Mouse (Mus musculus) C2C12 (cell line): ENCODE results near the gene Zfx. TPM values are rescaled to one million over a fixed set of nuclear protein-coding genes. Genes with fewer than 3 reads are reported as not detected.

ENCODE experiments used
- H3K27me3 ChIP-seq: one replicate; pipeline ENCODE4 v1.6.1; 2011; ENCODE audit not compliant: control insufficient read depth, insufficient read depth, insufficient read length
- H3K36me3 ChIP-seq: one replicate; pipeline ENCODE4 v1.6.1; 2011; ENCODE audit not compliant: control insufficient read depth, insufficient read depth
- H3K4me3 ChIP-seq: one replicate; pipeline ENCODE4 v1.5.1; 2011; ENCODE audit warnings: mild to moderate bottlenecking, control low read depth; ENCODE audit not compliant: poor library complexity, insufficient read depth, severe bottlenecking
- H3K79me2 ChIP-seq: one replicate; pipeline ENCODE4 v1.6.1; 2011; ENCODE audit not compliant: control insufficient read depth, insufficient read depth
- H3K79me3 ChIP-seq: one replicate; pipeline ENCODE4 v1.6.1; 2011; ENCODE audit warnings: low read depth, control low read depth
- H3ac ChIP-seq: one replicate; pipeline ENCODE3; 2011; ENCODE audit warnings: low read depth; ENCODE audit not compliant: control insufficient read depth, insufficient read length
- CEBPB ChIP-seq: IDR thresholded peaks from one replicate; pipeline ENCODE4 v1.6.1; 2011; ENCODE audit warnings: low read depth, mild to moderate bottlenecking, control low read depth, moderate library complexity
- CTCF ChIP-seq: IDR thresholded peaks from one replicate; pipeline ENCODE4 v1.5.1; 2011; ENCODE audit not compliant: control insufficient read depth, insufficient read depth, insufficient read length
- FOSL1 ChIP-seq: IDR thresholded peaks from one replicate; pipeline ENCODE4 v1.8.0; 2011; ENCODE audit warnings: mild to moderate bottlenecking, low read length; ENCODE audit not compliant: poor library complexity, insufficient read depth, severe bottlenecking
- MAX ChIP-seq: IDR thresholded peaks from one replicate; pipeline ENCODE4 v1.6.1; 2011; ENCODE audit warnings: mild to moderate bottlenecking, control low read depth
- MYOD1 ChIP-seq: IDR thresholded peaks from one replicate; pipeline ENCODE4 v1.6.1; 2011; ENCODE audit warnings: low read depth; ENCODE audit not compliant: control insufficient read depth, insufficient read length
- MYOG ChIP-seq: IDR thresholded peaks from one replicate; pipeline ENCODE4 v1.6.1; 2011; ENCODE audit not compliant: control insufficient read depth, insufficient read length; ENCODE audit errors: extremely low read depth
- USF1 ChIP-seq: IDR thresholded peaks from one replicate; pipeline ENCODE4 v1.6.1; 2011; ENCODE audit warnings: low read depth, mild to moderate bottlenecking, control low read depth, moderate library complexity
- long read RNA-seq, 2 experiments: library from polyadenylated mRNA; unstranded; transcript quantifications; one replicate each; pipeline ENCODE4 v2.0.0; 2019 to 2020
- polyA plus RNA-seq: library from polyadenylated mRNA; unstranded; fragments of >200 nt; fragmentation: generic; extraction: Trizol; gene quantifications from one replicate; pipeline ENCODE4 v1.2.1, GENCODE M21; 2012; ENCODE audit warnings: missing spikeins

The Zfx gene
- 5.3 TPM for polyA plus RNA-seq
- long read RNA-seq, experiment 1, partial matches to known transcripts = 4 of 7 reads
- long read RNA-seq, experiment 1, other reads (novel, unspliced or antisense) = 3 of 7 reads
- long read RNA-seq, experiment 2, full-length matches to known transcripts = 9 of 32 reads
- long read RNA-seq, experiment 2, partial matches to known transcripts = 18 of 32 reads
- long read RNA-seq, experiment 2, other reads (novel, unspliced or antisense) = 5 of 32 reads

DNA sequence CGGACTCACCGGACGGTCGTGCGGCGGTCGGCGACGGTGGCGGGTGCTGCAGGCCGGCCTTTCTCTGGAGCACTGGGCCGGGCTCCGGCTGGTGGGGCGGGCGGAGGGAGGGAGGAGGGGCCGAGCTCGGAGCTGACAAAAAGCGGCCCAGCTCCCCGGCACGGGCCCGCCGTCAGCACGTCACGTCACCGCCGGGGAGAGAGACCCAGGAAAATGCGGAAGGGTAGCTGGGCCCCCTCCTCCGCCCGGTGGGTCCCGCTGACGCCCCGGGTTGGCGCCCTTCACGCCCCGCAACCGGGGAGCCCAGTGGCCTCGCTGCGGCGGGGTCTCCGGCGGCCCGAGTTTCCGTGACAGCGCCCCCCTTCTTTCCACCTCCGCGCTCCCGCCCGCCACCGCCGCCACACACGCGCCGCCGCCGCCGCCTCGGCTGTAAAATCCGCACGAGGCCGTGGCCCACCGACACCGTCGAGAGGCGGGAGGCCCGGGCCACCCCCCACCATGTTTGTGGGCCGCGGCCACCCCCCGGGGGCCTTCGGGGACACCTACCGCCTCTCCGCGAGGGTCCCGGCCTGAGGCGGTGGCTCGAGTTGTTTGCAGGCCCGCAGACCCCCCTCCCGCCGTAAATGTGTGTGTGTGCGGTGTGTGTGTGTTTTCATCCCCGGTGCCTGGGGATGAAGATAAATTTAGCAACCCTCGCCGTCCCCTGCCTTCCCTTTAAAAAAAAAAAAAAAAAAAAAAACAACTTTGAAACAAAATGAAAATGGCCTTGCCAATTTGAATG is at the start of gene Zfx:
Gene Zfx, minus strand, starts transcription at position 644 of the 781 bp plus-strand sequence.
- Histone ChIP-seq H3K4me3 (peak within 1 kb of the TSS; percentile 52), H3K36me3 (no peaks in the 10 kb centered on the region), H3ac (peak within 1 kb of the TSS; percentile 97), H3K79me2 (peaks cover 39% of the 10 kb centered on the region), H3K79me3 (peaks cover 38% of the 10 kb centered on the region), H3K27me3 (no peaks in the 10 kb centered on the region)
- TF ChIP-seq MYOD1 (no peak), MAX (no peak), USF1 (no peak), FOSL1 (no peak), MYOG (no peak), CEBPB (no peak), CTCF (no peak)

DNA sequence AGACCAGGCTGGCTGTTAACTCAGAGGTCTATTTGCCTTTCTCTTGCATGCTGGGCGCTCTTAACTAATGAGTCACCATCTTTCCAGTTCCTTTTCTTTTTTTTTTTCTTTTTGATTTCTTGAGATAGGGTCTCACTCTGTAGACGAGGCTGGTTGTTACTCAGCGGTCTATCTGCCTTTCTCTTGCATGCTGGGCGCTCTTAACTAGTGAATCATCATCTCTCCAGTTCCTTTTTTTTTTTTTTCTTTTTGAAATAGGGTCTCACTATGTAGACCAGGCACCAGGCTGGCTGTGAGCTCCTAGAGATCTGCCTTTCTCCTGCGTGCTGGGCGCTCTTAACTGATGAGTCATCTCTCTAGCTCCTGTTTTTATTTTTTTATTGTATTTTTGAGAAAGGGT is 45.8 kb upstream of the Zfx start:
- Histone ChIP-seq H3ac (no peak overlapping the region), H3K36me3 (no peaks in the 10 kb centered on the region)

DNA sequence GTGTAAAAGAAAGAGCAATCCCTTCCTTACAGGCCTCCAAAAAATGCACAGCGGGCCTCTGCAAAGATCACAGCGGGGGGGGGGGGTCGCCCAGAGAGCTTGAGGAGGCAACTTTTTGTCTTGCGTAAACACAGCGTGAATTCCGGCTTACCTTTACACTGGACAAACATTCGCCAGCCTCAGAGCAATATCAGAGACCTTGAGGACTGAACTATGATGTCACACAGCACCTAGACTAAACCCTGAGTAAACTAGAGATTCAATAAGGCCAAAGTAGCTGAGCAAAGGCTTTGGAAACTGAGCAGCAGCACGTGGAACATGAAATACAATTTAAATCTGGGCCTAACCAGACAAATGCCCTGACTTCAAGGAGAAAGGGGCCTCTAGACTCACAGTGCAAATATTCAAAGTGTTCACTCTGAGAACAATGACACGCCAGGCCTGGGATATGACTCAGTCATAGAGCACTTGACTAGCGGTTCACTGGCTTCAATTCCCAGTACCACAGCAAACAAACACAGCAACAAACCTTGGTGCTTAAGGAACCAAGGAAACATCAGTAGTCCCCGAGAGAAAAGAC is 28.8 kb upstream of the Zfx start:
- Histone ChIP-seq H3K79me3 (no peaks in the 10 kb centered on the region), H3K27me3 (no peaks in the 10 kb centered on the region), H3K36me3 (no peaks in the 10 kb centered on the region), H3K79me2 (no peaks in the 10 kb centered on the region), H3ac (peak overlapping the region; percentile 23), H3K4me3 (no peak overlapping the region)
- TF ChIP-seq CEBPB (no peak), MAX (peak; percentile 74)

More for the DNA sequence above, 45.8 kb upstream of the Zfx start:
- H3K4me3 ChIP-seq = no peak overlapping the region
- no peaks in the 10 kb centered on the region for H3K27me3 ChIP-seq
- no peaks in the 10 kb centered on the region for H3K79me3 ChIP-seq
- no peak for TF ChIP-seq MYOG
- TF ChIP-seq MYOD1 = no peak
- no peak for TF ChIP-seq FOSL1
- TF ChIP-seq USF1 = no peak
- TF ChIP-seq MAX = no peak
- TF ChIP-seq CEBPB = no peak
- no peak for TF ChIP-seq CTCF
- no peaks in the 10 kb centered on the region for H3K79me2 ChIP-seq

DNA sequence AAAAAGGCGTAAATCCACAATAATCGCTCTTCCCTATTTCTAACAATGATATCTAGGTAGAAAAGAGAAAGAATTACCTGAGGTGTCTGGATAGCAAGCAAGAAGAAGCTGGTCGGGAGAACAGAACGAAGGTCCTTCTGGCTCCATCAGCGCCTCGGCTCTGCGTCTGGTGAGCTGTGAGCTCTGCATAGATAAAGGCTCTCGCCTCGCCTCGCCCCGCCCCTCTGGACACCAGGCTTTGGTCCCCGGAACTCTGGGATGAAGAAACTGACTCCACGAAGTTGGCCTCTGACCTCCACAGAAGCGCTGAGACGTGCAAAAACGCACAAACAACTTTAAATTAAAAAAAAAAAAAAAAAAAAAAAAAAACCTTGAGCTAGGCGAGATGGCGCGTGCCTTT is 27.0 kb upstream of the Zfx start:
- H3K79me2 ChIP-seq = no peaks in the 10 kb centered on the region
- TF ChIP-seq MYOD1 (no peak), USF1 (no peak), CTCF (no peak), MAX (no peak), FOSL1 (no peak), MYOG (no peak), CEBPB (no peak)
- H3K79me3 ChIP-seq = no peaks in the 10 kb centered on the region
- no peak overlapping the region for H3K4me3 ChIP-seq
- H3K36me3 ChIP-seq = no peaks in the 10 kb centered on the region
- no peak overlapping the region for H3ac ChIP-seq
- H3K27me3 ChIP-seq = no peaks in the 10 kb centered on the region

DNA sequence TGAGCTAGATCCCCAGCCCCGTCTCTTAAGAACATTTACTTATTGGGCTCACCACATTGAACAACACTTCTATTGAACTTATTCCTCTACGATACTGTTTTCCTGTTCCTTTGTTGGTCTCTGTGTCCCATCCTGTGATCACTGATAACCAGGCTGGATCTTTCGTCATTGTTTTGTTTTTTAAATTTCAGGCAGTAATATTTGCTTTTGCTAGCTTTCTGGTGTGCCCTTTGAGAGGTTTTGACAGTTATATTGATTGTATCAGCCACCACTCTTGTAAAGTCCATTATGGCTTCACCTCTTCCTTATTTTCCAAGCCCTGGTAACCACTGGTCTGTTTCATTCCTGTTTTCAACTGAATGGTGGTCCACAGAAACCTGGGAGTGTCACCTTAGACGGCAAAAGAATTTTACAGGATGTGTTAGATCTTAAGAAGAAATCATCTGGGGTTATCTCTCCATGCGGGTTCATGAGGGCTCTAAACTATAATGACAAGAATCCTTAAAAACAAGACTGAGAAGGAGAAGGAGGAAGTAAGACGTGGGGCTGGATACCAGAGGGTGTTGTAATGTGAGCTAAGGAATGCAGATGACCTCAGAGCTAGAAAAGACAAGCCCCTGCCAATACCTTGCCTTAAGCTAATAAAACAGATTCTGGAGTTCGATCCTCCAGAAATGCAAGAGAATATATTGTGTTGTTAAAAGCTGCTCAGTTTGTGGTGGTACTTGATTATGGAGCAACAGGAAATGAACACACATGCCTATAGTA is 18.7 kb upstream of the Zfx start:
- Histone ChIP-seq H3ac (no peak overlapping the region), H3K79me3 (no peaks in the 10 kb centered on the region), H3K79me2 (no peaks in the 10 kb centered on the region), H3K36me3 (no peaks in the 10 kb centered on the region), H3K27me3 (no peaks in the 10 kb centered on the region), H3K4me3 (no peak overlapping the region)
- TF ChIP-seq MYOG = no peak
- peak; percentile 3 for TF ChIP-seq CEBPB
- no peak for TF ChIP-seq MYOD1

DNA sequence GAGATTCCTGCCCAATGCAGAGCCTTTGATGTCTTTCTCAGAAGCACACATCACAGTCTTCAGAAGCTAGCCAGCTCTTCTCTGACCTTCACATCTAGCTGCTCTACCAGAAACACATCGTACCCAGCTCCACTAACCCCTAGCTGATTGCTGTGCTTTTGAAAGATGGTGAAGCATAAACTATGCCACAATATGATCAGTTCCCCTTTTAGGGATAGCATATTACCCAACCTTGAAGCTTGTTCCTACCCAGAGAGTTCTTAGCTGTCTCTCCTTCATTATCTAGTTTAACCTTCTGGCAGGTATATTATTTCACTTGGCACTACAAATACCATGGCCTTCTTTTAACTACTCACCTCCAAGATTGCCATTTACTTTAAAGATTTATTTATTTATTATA is 16.6 kb upstream of the Zfx start:
- no peak overlapping the region for H3K4me3 ChIP-seq
- TF ChIP-seq USF1 = no peak
- TF ChIP-seq MAX = no peak
- no peak for TF ChIP-seq CEBPB
- no peak for TF ChIP-seq MYOG
- TF ChIP-seq FOSL1 = no peak
- no peak for TF ChIP-seq CTCF
- no peaks in the 10 kb centered on the region for H3K79me3 ChIP-seq
- no peak overlapping the region for H3ac ChIP-seq
- no peaks in the 10 kb centered on the region for H3K27me3 ChIP-seq
- H3K79me2 ChIP-seq = no peaks in the 10 kb centered on the region
- H3K36me3 ChIP-seq = no peaks in the 10 kb centered on the region
